ENCODE assay signal across 24 mouse cellular contexts in genomic region chrX:85193856-85194255, GRCm38 (mm10). TPM values are rescaled to one million over a fixed set of nuclear protein-coding genes. Genes with fewer than 3 reads are reported as not detected.
"Had no signal": no experiment of that assay in that cellular context is flagged by ENCODE, and none has a peak within 500 bp of the region (broad histone marks: within the 10 kb centered on the region; RNA-seq: fewer than 3 reads in every experiment).

No protein-coding gene starts in this region.

- H3K27me3 ChIP-seq: kidney, embryonic 15.5 days; limb, embryonic 12.5 days had no signal

- H3K27ac ChIP-seq: kidney, embryonic 15.5 days; left cerebral cortex, adult 2 months; limb, embryonic 12.5 days; liver, embryonic 14.5 days had no signal

- H3K4me3 ChIP-seq: kidney, embryonic 15.5 days; left cerebral cortex, adult 2 months; limb, embryonic 12.5 days; megakaryocyte, embryonic 14.5 days had no signal

- H3K9ac ChIP-seq: kidney, embryonic 15.5 days; limb, embryonic 12.5 days; liver, embryonic 14.5 days; liver, postnatal 0 days; lung, embryonic 14.5 days had no signal

- ATAC-seq: liver, postnatal 0 days; lung, postnatal 0 days had no signal

- H3K4me2 ChIP-seq: kidney, embryonic 15.5 days; limb, embryonic 12.5 days; lung, embryonic 14.5 days; midbrain, embryonic 11.5 days had no signal

- DNase-seq: kidney, adult 8-10 months; kidney, postnatal 10 days; kidney, postnatal 36 days; layer of hippocampus, postnatal 36 days; liver, postnatal 0 days; lung, embryonic 14.5 days; midbrain, embryonic 14.5 days; thymus, adult 18-20 months; thymus, postnatal 36 days had no signal

- H3K4me1 ChIP-seq: kidney, embryonic 15.5 days; limb, embryonic 12.5 days; megakaryocyte, embryonic 14.5 days had no signal

- H3K36me3 ChIP-seq: kidney, embryonic 15.5 days; limb, embryonic 12.5 days had no signal

- H3K9me3 ChIP-seq: kidney, embryonic 15.5 days; limb, embryonic 12.5 days; megakaryocyte, embryonic 14.5 days had no signal

RNA-seq across cellular contexts. Expression of gene Fthl17a, which starts 55.6 kb away (rescaled TPM):
- polyA plus RNA-seq: kidney, embryonic 15.5 days; limb, embryonic 12.5 days; liver, adult 2 months; liver, embryonic 14.5 days; liver, postnatal 0 days; lung, embryonic 14.5 days; lung, postnatal 0 days; midbrain, embryonic 11.5 days; midbrain, embryonic 14.5 days; midbrain, postnatal 0 days; neural tube, embryonic 11.5 days; neural tube, embryonic 14.5 days; small intestine, adult 2 months; spleen, adult 2 months; stomach, embryonic 16.5 days; urinary bladder, adult 2 months had no signal
